Mouse (Mus musculus) fat pad, adult 2 months (tissue): ENCODE measurements around the gene Ugt1a8.
A peak's percentile ranks its signal among the peaks of the same experiment; 100 is the strongest.
"Not testable (repeated sequence)": the region's sequence is repeated elsewhere in the genome, so short reads cannot be mapped to it uniquely, and the experiment has no call there.

Experiments
- DNase-seq: peaks from one replicate; pipeline ENCODE4 v3.0.0-alpha.2; 2011; ENCODE audit warnings: low read depth, low spot score; ENCODE audit errors: extremely low read depth

Gene Ugt1a8

DNA sequence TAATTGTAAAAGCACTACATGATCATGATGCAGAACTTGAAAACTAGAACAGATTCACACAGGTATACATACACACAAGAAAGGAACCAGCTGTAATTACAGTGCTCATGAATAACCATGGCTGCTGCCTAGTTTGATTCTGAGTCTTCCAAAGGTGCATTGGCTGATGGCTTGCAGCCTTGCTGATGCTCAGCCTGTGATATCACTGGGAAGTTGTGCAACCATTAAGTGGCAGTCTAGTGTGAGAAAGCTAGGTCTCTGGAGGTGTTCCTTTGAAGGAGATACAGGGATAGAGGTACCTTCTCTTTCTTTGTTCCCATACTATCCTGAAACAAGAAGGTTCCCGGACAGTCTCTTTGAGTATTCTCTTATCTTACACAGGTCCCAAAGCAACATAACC is 131.4 kb downstream of the Ugt1a8 start:
- DNase-seq = no peak

DNA sequence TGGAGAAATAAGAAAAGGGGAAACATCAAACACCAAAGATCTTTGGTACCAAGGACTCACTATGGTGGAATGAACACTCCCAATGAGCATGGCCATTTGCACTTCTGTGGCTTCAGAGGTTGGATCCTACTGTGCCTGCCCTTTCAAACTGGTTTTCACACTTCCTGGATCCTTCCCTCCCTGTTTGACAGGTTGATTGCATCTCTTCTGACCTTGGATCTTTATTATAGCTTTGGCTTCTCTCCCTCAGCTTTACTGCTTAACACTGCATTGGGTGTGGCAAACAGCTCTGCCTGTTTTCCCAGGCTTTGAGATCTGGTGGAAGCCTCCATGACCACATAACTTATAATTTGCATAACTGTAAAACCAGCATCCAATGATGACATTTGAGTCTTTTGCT is 132.7 kb downstream of the Ugt1a8 start:
- peak; percentile 88 for DNase-seq

DNA sequence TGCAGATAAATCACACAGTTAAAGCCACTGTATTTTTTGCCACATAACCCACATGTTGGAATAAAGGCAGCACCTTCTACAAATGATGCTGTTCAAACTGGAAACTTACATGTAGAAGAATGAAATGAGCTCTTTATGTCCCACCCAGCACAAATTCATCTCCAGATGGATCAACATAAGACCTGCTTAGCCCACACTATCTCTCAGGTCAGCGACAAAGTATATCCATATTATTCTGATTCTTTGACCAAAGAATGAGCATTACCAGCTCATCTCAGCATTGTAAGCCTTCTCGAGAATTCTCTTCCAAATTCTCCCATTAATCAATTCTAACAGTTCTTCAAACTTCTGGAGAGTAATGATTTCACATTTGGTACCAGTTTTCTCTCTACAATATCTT is 134.6 kb downstream of the Ugt1a8 start:
- DNase-seq = no peak

DNA sequence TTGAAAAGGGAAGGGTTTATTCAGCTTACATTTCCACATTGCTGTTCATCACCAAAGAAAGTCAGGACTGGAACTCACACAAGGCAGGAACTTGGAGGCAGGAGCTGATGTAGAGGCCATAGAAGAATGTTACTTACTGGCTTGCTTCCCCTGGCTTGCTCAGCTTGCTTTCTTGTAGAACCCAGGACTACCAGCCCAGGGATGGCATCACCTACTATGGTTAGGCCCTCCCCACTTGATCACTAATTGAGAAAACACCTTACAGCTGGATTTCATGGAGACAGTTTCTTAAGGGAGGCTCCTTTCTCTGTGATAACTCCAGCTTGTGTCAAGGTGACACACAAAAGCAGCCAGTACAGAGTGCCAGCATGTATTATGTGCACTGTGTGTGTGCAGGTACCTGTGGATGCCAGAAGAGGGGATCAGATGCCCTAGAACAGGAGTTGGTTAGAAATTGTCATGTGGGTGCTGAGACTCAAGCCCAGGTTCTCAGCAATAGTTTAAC is 135.4 kb downstream of the Ugt1a8 start:
- DNase-seq = not testable (repeated sequence)

DNA sequence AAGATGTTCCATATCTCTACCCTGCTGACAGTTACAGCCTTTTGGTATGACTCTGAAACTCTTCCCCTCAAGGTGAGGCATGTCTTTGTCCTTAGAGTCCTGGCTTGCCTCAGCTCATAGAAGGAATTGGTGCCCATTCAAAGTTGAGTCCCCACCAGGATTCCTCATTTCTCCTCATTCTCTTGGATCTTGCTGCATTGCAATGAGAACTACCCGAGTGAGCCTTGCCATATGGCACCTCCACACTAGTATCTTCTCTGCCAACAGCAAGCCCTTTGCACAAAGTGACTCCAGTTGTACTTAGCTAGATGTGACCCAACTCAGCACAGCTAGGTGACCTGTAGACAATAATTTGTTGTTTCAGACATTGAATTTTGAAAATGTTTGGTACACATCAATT is 136.0 kb downstream of the Ugt1a8 start:
- no peak for DNase-seq

DNA sequence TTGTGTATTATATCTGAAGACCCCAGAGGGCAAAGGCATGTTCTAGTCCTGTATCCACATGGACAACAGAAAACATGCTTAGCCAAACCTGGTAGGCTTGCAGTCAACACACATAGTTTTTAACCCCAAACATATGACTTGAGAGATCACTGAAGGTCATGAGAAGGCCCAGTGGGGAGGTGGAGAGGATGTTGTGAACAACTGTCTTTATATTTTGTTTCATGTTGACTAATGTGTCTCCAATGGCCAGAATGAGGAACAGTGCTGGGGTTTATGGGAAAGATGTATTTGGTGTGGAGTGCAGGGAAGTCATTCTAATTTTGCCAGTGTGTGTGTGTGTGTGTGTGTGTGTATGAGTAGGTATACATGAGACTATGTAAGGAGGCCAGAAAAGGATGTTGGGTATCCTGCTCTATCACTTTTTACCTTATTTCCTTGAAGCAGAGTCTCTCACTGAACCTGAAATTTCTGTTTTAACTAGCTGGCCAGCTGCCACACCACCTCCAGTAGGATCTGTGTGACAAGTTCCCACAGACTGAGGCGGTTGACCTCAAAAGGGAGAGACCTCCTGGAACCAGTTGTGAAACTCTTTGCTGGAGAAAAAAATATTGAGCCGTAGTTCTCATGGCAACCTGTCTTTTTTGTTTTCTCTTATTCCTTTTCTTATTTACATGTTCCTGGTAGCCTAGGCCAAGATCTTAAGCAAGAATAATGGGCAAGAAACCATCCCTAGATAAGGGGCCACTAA is 136.6 kb downstream of the Ugt1a8 start:
- DNase-seq = peak; percentile 99

DNA sequence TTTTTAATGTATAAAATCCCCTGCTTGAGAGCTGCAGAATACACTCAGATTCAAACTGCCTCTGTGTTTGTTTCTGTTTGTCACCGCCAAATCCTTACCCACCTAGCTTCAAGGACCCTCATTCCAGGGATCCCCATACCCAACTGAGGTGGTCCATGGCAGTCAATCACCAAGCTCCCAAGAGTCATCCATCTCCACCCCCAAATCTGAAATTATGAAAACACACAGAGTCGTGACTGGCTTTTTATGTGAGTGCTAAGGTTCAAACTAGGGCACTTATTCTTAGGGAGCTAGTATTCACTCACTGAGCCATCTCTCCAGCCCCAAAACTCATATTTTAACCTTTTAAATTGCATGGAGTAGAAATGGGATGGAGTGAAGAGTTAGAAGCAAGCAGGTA is 137.7 kb downstream of the Ugt1a8 start:
- DNase-seq = not testable (repeated sequence)

DNA sequence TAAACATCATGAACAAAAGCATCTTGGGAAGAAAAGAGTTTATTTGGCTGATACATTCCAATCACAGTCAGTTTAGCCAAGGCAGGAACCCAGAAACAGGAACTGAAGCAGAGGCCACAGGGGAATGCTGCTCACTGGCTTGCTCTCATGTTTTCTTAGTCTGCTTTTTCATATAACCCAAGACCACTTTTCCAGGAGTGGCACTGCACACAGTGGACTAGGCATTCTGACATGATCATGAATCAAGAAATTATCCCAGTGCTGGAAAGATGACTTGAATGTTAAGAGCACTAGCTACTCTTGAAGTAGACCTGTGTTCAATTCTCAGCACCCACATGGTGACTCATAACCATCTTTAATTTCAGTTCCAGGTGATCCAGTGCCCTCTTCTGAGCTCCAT is 138.1 kb downstream of the Ugt1a8 start:
- no peak for DNase-seq

DNA sequence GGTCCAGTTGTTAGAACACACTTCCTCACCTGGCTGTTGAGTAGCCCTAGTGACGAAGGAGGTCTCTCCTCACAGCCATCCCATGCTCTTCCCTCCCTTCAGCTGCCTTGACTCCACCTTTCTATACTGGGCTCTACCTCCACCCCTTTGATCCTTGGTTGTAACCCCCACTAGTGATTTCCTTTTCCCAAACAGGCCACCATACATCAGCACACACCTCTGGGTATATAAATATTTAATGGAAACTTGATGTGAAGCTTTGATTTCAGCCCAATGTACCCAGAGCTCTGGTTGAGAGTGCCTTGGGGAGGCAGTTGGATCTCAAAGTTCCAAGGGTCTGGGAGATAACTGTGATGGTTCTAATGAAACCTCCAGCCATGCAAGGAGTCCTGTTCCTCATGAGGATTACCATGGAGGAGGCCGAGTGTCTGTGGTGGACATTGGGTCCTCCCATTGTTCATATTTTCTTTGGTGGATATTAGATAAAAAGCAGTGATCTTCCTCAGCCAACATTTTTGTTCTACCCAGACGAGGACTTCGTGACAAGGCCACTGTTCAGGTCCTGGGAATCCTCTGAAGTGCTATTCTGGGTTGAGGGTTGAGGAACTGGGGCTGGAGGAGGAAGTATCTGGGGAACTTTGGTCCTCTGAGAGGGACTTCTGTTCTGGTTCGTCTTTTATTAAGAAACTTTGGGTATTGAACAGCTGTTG is 139.2 kb downstream of the Ugt1a8 start, which contains the start of gene Mroh2a:
TSS of gene Mroh2a (plus strand) at position 317 of the 710 bp plus-strand sequence.
- no peak for DNase-seq

DNA sequence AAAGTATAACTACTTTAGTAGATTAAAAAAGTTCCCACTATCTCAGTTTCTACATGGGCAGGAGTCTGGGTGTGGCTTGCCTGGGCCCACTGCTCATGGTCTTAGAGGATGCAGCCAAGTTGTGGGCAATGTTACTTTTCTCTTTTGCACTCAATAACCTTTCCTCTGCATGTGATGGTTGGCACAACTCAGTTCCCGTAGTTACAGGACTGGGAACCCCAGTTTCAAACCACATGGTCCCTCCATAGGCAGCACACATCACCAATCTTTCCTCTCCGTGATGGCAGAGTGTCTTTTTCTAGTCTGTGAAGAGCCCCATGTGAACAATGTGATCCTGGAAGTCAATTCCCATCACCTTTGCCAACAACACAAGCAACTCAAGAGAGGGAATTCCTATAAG is 139.9 kb downstream of the Ugt1a8 start:
- no peak for DNase-seq

DNA sequence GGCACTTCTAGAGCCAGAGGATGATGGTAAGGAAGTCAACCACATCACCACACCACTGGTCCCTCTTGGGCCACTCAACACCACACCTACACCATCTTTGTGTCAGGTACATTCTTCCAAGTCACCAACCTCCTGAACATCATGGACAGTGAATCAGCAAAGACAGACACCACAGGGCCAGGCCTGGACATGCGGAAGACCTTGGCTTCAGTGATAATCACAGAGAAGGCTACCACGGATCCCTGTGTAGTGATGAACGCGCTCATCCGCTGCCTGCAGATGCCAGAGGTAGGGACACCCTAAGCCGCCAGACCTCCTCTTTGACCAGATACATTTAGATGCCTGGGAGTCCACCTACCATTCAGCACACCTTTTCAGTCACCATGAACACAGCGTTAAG is 140.5 kb downstream of the Ugt1a8 start:
- DNase-seq = no peak

DNA sequence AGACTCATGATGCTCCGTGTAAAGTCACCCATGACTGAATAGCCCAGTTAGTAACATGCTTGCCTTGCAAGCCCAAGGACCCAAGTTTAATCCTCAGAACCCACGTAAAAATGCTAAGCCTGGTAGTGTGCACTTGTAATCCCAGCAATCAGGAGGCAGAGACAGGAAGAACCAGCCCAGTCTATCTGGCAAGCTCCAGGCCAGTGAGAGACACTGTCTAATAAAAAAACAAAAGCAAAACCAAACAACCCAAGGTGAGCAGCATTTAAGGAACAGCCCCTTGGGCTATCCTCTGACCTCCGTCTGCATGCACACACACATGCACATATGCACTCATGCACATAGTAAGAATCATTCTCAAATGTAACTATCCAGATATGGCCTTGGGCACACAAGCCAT is 142.0 kb downstream of the Ugt1a8 start:
- DNase-seq = no peak

DNA sequence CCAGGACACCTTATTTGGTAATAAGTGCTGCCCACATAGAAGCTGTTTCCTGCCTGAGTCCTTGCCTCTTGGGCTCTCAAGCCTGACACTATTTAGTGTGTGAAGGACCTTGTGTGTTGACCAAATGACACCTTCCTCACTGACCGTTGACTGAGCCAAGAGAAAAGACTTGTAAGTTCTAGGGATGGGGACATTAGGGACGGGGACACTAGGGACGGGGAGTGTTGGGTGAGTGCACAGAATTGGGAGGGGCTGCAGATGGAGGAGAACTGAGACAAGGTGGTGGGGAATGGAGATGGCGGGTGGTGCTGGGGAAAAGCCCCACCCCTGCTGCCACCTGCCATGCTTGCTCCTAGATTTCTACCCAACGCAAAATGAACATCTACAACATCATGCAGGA is 142.4 kb downstream of the Ugt1a8 start:
- DNase-seq = no peak

DNA sequence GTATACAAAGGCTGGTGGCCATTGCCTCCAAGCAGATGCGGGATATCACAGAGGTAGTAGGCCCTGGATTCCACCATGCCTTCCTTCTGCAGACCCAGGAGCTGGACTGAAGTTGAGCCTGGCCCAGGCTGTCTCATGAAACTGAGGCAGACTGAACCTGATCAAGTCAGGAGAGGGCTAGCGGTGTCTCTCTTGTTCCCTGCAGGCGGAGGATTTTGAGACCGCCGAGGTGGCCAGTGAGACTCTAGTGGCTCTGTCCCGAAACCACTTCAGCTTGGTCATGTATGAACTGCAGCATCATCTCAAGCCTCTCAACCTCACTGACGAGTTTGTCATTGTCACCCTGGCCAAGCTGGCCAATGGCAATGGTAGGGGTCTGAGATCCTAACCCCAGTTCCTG is 142.8 kb downstream of the Ugt1a8 start:
- no peak for DNase-seq

DNA sequence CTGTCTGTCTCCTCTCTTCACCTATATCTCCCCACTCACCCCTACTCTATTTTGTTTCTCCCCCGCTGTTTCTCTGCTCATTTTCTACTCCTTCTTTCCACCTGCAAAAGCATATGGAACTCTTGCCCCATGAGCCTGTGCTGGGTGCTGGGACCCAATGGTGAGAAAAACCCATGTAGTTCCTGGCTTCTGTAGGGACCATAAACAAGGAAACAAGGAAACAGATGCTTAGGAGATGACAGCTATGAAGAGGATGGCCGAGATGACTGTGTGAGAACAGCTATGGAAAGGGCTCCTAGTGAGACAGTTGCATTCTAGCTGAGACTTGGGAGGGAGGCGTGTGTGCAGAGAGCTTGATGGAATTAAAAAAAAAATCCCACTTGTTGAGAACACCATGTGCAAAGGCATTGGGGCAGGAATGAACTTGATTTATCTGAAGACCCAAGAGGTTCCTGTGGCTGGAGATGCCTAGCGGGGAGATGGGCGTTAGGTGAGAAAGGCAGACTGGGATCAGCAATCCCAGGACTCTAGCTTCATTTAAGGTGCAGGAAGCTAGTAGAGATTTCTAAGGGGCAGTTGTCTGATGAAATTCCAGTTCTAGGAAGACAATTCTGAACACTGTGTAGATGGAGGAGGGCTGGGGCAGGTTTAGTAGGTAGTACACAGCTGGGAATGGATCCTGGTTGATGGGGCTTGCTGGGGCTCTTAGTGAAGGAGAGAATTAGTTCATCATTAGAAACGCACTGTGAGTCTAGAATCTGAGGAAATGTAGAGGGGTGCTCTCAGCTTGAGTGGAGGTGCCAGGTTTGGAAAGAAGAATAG is 143.6 kb downstream of the Ugt1a8 start:
- no peak for DNase-seq

DNA sequence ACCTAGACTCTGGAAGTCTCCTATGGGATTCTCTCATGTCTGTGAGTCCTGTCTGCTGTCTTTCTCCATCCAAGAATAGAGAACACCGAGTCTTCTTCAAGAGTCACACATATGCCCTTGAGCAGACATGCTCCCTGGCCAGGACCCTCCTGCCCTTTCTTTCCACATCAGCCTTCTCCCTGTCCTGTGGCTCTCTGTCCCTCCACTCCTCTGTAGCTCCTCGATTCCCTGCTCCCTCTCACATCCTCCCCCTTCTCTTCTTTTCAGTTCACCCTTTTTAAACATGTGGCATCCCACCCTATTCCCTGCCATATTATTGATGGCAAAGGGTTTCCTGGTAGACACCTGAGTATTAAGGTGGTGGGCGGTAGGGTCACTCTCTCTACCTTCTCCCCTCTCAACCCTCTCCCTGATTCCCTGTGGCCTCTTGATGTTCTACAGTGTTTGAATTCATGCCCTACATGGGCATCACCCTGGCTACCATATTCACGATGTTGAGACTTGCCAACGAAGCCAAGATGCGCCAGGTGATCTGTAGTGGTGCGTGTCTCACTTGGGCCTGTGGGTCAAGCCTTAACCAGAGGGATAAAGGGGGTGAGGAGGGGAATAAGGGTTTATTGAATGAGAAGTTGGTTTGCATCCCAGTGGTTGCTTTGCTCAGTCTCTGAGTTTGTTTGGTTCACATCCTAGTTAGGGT is 144.3 kb downstream of the Ugt1a8 start:
- no peak for DNase-seq

DNA sequence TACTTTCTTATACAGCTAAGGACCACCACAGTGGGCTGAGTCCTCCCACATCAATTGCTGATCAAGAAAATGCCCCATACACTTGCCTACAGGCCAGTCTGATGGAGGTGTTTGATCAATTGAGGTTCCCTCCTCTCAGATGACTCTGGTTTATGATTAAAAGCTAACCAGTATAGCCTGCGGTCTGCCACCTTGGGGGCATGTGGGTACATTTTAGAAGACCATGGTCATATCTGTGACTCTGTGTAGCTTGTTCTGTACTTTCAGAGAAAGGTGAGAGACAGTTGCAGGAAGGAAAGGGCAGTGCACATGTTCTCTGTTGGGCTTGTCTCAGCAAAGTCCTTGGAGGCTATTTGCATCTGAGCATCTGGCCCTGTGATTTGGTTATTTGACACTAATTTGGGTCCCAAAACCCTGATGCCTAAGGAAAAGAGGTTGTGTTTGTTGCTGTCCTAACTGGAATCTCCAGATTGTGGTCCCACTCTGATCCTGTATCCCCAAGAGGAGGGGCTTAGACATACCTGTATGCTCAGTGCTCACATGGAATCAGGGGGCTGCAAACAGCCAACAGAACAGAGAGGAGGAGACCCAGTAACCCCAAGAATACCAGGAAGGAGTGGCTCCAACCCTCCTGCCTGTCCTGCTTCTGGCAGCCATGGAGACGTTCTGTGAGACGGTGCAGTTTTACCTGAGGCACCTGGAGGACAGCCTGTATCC is 145.2 kb downstream of the Ugt1a8 start:
- DNase-seq = no peak

DNA sequence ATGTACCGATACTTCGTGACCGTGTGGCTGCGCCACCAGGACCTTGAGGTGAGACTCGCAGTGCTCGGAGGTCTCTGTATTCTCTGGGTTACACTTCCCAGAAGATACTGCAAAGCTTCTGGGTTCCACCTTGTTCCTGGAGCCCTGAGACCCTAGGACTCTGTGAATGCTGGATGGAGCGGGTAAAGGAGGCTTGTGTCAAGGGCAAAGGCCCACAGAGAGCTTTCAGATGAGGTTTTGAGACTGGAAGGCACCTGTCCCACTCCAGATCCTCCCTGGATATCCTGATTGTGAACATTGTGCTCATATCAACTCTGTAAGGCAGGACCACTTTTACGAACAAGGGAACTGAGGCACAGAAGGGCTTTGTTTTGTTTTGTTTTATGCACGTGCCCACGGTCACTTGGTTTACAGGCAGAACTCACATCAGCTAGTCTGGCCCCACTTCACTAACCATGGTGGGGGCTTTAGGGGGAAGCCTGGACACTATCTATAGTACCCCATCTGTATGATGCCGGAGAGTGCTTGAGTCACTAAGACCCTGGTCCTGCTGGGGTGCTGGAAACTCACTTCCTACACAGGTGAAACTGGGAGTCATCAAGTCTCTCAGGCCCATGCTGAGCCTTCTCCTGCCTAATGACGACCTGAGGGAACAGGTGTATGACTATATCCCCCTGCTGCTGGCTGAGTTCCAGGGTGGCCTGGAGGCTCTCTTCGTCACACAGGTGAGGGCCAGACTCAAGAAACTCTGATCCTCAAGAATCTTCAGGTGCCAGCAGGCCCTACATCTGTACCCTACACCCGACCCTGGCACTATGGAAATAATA is 146.0 kb downstream of the Ugt1a8 start:
- DNase-seq = no peak

DNA sequence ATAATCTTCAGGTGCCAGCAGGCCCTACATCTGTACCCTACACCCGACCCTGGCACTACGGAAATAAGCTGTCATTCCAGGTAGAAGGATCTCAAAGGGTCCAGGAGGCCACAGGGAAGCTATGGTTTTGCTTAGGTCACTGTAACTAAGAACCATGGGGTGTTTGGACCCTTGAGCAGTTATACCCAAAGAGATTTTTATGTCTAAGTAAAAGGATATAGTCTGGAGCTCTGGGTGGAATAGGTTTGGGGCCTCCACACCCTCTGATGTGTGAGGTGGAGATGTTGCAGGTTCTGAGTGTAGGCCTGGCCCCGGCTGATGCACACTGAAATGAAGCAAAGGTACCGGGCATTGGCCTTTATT is 146.6 kb downstream of the Ugt1a8 start:
- no peak for DNase-seq

DNA sequence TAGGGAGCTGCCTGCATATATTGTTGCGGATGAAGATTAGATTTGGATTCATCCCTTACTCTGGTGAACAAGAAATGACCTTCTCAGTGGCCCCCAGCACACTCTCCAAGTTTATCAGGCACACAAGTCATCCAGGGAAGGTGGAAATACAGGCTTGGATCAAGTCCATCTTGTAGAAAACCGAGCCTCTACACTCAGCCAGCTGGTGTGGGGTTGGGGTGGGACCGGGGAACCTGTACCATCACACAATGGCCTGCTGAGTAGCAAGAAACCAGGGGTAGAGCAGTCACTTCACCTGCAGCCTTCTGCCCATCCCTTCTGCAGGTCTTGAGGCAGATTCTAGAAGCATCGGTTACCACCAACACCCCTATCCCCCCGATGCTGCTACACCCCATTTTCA is 147.0 kb downstream of the Ugt1a8 start:
- no peak for DNase-seq
